Mouse (Mus musculus): ENCODE results near the gene Yaf2. TPM values are rescaled to one million over a fixed set of nuclear protein-coding genes. Genes with fewer than 3 reads are reported as not detected.

The Yaf2 gene
- total and polyA plus RNA-seq, 3 experiments = 37.7 to 50.7 TPM; not detected in 1

DNA sequence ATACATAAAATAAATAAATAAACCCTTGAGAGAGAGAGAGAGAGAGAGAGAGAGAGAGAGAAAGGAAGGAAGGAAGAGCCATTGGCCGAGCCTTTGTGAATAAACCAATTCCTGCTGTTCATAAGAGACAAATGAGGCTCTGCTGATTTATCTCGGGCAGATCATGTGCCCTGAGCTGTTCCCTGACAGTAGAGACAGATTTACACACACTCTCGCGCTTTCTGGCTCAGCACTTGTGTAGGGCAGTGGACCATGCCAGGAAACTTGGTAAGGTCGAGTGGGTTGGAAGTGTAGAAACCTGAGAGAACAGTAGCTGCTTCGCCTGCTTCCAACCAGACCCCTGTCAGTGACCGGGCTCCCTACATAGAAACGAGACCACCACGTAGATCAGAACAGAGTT lies 31.8 kb upstream of the Yaf2 start:
- no peaks in the 10 kb centered on the region for H3K79me2 ChIP-seq (ENCODE audit: control insufficient read depth, insufficient read depth, low read length, poor library complexity)
- no peaks in the 10 kb centered on the region for H3K27me3 ChIP-seq (ENCODE audit: control insufficient read depth in 1 of 2, insufficient read depth in 2 of 2, low read length in 2 of 2)
- TF ChIP-seq MAZ (IDR thresholded peaks at IDR 0.05; ENCODE audit: low read depth, low read length) (no peak), JUND (IDR thresholded peaks at IDR 0.05; ENCODE audit: low read depth, low read length) (no peak), ZC3H11A (IDR thresholded peaks at IDR 0.05; ENCODE audit: low read depth, low read length) (no peak), MYB (IDR thresholded peaks at IDR 0.05; ENCODE audit: low read depth, low read length) (no peak), ELF1 (IDR thresholded peaks at IDR 0.05; ENCODE audit: low read depth, low read length) (no peak), MEF2A (IDR thresholded peaks at IDR 0.05; ENCODE audit: extremely low read depth, insufficient replicate concordance, low read depth, low read length, poor library complexity, severe bottlenecking) (no peak), MXI1 (IDR thresholded peaks at IDR 0.05; ENCODE audit: low read depth, low read length) (no peak)
- no peak overlapping the region for H3K9ac ChIP-seq (ENCODE audit: control insufficient read depth, low read depth, low read length, poor library complexity, severe bottlenecking)
- no peaks in the 10 kb centered on the region for H3K36me3 ChIP-seq (ENCODE audit: control insufficient read depth in 1 of 2, insufficient read depth in 2 of 2, low read length in 2 of 2)
- peaks cover 0 to 3% of the 10 kb centered on the region in 2 experiments; a peak in 1 of 4 replicates for H3K4me1 ChIP-seq (ENCODE audit: control insufficient read depth in 1 of 2, insufficient read depth in 2 of 2, low read length in 2 of 2)
- no peaks in the 10 kb centered on the region for H3K9me3 ChIP-seq (replicated peaks; ENCODE audit: insufficient read depth, low read length)
- H3K4me3 ChIP-seq (ENCODE audit: control insufficient read depth in 1 of 2, insufficient read depth in 1 of 2, low read depth in 2 of 2, low read length in 2 of 2) = no peak overlapping the region
- H3K27ac ChIP-seq (ENCODE audit: control insufficient read depth, low read depth, low read length) = no peak overlapping the region
- DNase-seq (ENCODE audit: low read depth, low spot score) = no peak

- H3K4me1 ChIP-seq (ENCODE audit: control insufficient read depth in 1 of 2, insufficient read depth in 2 of 2, low read length in 2 of 2) = no peaks in the 10 kb centered on the region
- H3K27me3 ChIP-seq (ENCODE audit: control insufficient read depth in 1 of 2, insufficient read depth in 2 of 2, low read length in 2 of 2) = no peaks in the 10 kb centered on the region
- no peak for TF ChIP-seq EP300 (IDR thresholded peaks at IDR 0.05; ENCODE audit: low read depth in 1 of 2, low read length in 2 of 2)
- TF ChIP-seq ZKSCAN1 (IDR thresholded peaks at IDR 0.05; ENCODE audit: low read depth, low read length) = no peak
- no peak for TF ChIP-seq POLR2AphosphoS2 (IDR thresholded peaks at IDR 0.05; ENCODE audit: low read length)
- no peak for DNase-seq (ENCODE audit: low read depth, low spot score)
- H3K36me3 ChIP-seq (ENCODE audit: control insufficient read depth in 1 of 2, insufficient read depth in 2 of 2, low read length in 2 of 2) = no peaks in the 10 kb centered on the region
- no peaks in the 10 kb centered on the region for H3K79me2 ChIP-seq (ENCODE audit: control insufficient read depth, insufficient read depth, low read length, poor library complexity)
- H3K9me3 ChIP-seq (replicated peaks; ENCODE audit: insufficient read depth, low read length) = no peaks in the 10 kb centered on the region
- H3K4me3 ChIP-seq (ENCODE audit: control insufficient read depth in 1 of 2, insufficient read depth in 1 of 2, low read depth in 2 of 2, low read length in 2 of 2) = no peak overlapping the region
- no peak overlapping the region for H3K9ac ChIP-seq (ENCODE audit: control insufficient read depth, low read depth, low read length, poor library complexity, severe bottlenecking)
- no peak overlapping the region for H3K27ac ChIP-seq (ENCODE audit: control insufficient read depth, low read depth, low read length)
These were observed 28.8 kb upstream of the Yaf2 start for GRCm38 (mm10) chr15:93365561-93365960.

GRCm38 (mm10) chr15:93358346-93359095 lies 21.8 kb upstream of the Yaf2 start:
- H3K27ac ChIP-seq (ENCODE audit: control insufficient read depth, low read depth, low read length) = no peak overlapping the region
- H3K79me2 ChIP-seq (ENCODE audit: control insufficient read depth, insufficient read depth, low read length, poor library complexity) = no peaks in the 10 kb centered on the region
- H3K9me3 ChIP-seq (replicated peaks; ENCODE audit: insufficient read depth, low read length) = no peaks in the 10 kb centered on the region
- peaks cover 0 to 1% of the 10 kb centered on the region in 2 experiments; a peak in 1 of 4 replicates for H3K27me3 ChIP-seq (ENCODE audit: control insufficient read depth in 1 of 2, insufficient read depth in 2 of 2, low read length in 2 of 2)
- no peaks in the 10 kb centered on the region for H3K36me3 ChIP-seq (ENCODE audit: control insufficient read depth in 1 of 2, insufficient read depth in 2 of 2, low read length in 2 of 2)
- DNase-seq (ENCODE audit: low read depth, low spot score) = no peak
- TF ChIP-seq ETS1 (IDR thresholded peaks at IDR 0.05; ENCODE audit: low read depth, low read length) (no peak), E2F4 (IDR thresholded peaks at IDR 0.05; ENCODE audit: borderline replicate concordance, low read depth, low read length) (no peak), POLR2A (IDR thresholded peaks at IDR 0.05; ENCODE audit: control insufficient read depth in 1 of 2, insufficient read depth in 1 of 2, low read depth in 1 of 2, low read length in 2 of 2, poor library complexity in 1 of 2) (no peak)
- no peak overlapping the region for H3K4me3 ChIP-seq (ENCODE audit: control insufficient read depth in 1 of 2, insufficient read depth in 1 of 2, low read depth in 2 of 2, low read length in 2 of 2)
- H3K4me1 ChIP-seq (ENCODE audit: control insufficient read depth in 1 of 2, insufficient read depth in 2 of 2, low read length in 2 of 2) = no peaks in the 10 kb centered on the region
- no peak overlapping the region for H3K9ac ChIP-seq (ENCODE audit: control insufficient read depth, low read depth, low read length, poor library complexity, severe bottlenecking)

Measured in MEL (cell line).